Mouse (Mus musculus) liver, postnatal 0 days (tissue): ENCODE measurements around the gene Dagla. TPM values are rescaled to one million over a fixed set of nuclear protein-coding genes. Genes with fewer than 3 reads are reported as not detected.

Experiments used
- ATAC-seq: fragments of 200-750 bp; cut with Nextera tagmentation; 2 replicates; pipeline ENCODE4 v1.8.0; 2017; ENCODE audit warnings: mild to moderate bottlenecking, moderate library complexity
- DNase-seq: peaks from one replicate; pipeline ENCODE4 v3.0.0-alpha.2; 2016
- H3K27ac ChIP-seq: fragments of 300-500 bp; sonication (generic); 2 replicates; pipeline ENCODE4 v1.5.1; 2014; ENCODE audit warnings: antibody characterized with exemption, moderate library complexity, mild to moderate bottlenecking, low read depth
- H3K27me3 ChIP-seq: fragments of 300-500 bp; sonication (generic); 2 replicates; pipeline ENCODE4 v1.6.1; 2014; ENCODE audit warnings: low read length, control low read depth, mixed read lengths; ENCODE audit not compliant: insufficient read depth
- H3K36me3 ChIP-seq: fragments of 300-500 bp; sonication (generic); replicated peaks from 2 replicates; pipeline ENCODE4 v1.6.1; 2014; ENCODE audit warnings: mild to moderate bottlenecking, control low read depth, low read length, moderate library complexity, mixed read lengths; ENCODE audit not compliant: insufficient read depth
- H3K4me1 ChIP-seq: fragments of 300-500 bp; sonication (generic); 2 replicates; pipeline ENCODE4 v1.6.1; 2014; ENCODE audit warnings: antibody characterized with exemption, mild to moderate bottlenecking, control low read depth; ENCODE audit not compliant: insufficient read depth
- H3K4me2 ChIP-seq: fragments of 300-500 bp; sonication (generic); 2 replicates; pipeline ENCODE4 v1.6.1; 2014; ENCODE audit warnings: low read depth, mild to moderate bottlenecking, low read length, moderate library complexity, mixed read lengths
- H3K4me3 ChIP-seq: fragments of 300-500 bp; sonication (generic); 2 replicates; pipeline ENCODE4 v1.5.1; 2014; ENCODE audit warnings: low read depth, low read length
- H3K9ac ChIP-seq: fragments of 300-500 bp; sonication (generic); replicated peaks from 2 replicates; pipeline ENCODE4 v1.6.1; 2014; ENCODE audit warnings: mild to moderate bottlenecking, moderate library complexity
- H3K9me3 ChIP-seq: fragments of 300-500 bp; sonication (generic); 2 replicates; pipeline ENCODE4 v1.6.1; 2016; ENCODE audit warnings: mild to moderate bottlenecking, control low read depth, low read length, mixed read lengths
- CTCF ChIP-seq: sonication (generic); IDR thresholded peaks from 2 replicates; pipeline ENCODE4 v1.5.1; 2016; ENCODE audit warnings: antibody characterized with exemption, low read depth
- EP300 ChIP-seq: IDR thresholded peaks from 2 replicates; pipeline ENCODE4 v1.6.1; 2016; ENCODE audit warnings: antibody characterized with exemption, low read depth, mild to moderate bottlenecking
- WGBS: fragments of 180-500 bp; shearing (Covaris S2); extraction: QIAGEN DNeasy Blood & Tissue Kit; methylation state at CpG from one replicate; pipeline ENCODE4 v1.1.7; 2014; ENCODE audit not compliant: insufficient replicate concordance; 5-methylcytosine and 5-hydroxymethylcytosine counted together
- polyA plus RNA-seq: library from polyadenylated mRNA; unstranded; fragments of >200 nt; fragmentation: Nextera tagmentation; extraction: Ambion mirVana; gene quantifications from 2 replicates; pipeline ENCODE4 v1.2.1, GENCODE M21; 2015

The Dagla gene
- polyA plus RNA-seq, 1 experiment from 2014 or later: 0.21 TPM

GRCm38 (mm10) chr19:10232327-10233017, 72.2 kb downstream of the Dagla start:
- H3K4me1 ChIP-seq: peaks cover 10% of the 10 kb centered on the region
- H3K36me3 ChIP-seq: no peaks in the 10 kb centered on the region
- no peak overlapping the region for H3K4me2 ChIP-seq
- H3K27me3 ChIP-seq: no peaks in the 10 kb centered on the region
- TF ChIP-seq EP300: no peak
- TF ChIP-seq CTCF: no peak
- WGBS: 61% methylated on average over 9 of the region's 9 CpGs
- DNase-seq (no peak), ATAC-seq (no peak)
- H3K27ac ChIP-seq: no peak overlapping the region
- H3K4me3 ChIP-seq: no peak overlapping the region
- H3K9ac ChIP-seq: no peak overlapping the region
- no peaks in the 10 kb centered on the region for H3K9me3 ChIP-seq

GRCm38 (mm10) chr19:10231871-10232270, 72.8 kb downstream of the Dagla start:
- no peaks in the 10 kb centered on the region for H3K36me3 ChIP-seq
- no peak overlapping the region for H3K4me3 ChIP-seq
- no peaks in the 10 kb centered on the region for H3K27me3 ChIP-seq
- ATAC-seq (no peak), DNase-seq (no peak)
- H3K4me1 ChIP-seq: peaks cover 10% of the 10 kb centered on the region
- no peaks in the 10 kb centered on the region for H3K9me3 ChIP-seq
- H3K4me2 ChIP-seq: no peak overlapping the region
- H3K27ac ChIP-seq: no peak overlapping the region
- no peak overlapping the region for H3K9ac ChIP-seq
- no peak for TF ChIP-seq CTCF
- TF ChIP-seq EP300: no peak
- 38% methylated on average over 5 of the region's 5 CpGs for WGBS

DNA sequence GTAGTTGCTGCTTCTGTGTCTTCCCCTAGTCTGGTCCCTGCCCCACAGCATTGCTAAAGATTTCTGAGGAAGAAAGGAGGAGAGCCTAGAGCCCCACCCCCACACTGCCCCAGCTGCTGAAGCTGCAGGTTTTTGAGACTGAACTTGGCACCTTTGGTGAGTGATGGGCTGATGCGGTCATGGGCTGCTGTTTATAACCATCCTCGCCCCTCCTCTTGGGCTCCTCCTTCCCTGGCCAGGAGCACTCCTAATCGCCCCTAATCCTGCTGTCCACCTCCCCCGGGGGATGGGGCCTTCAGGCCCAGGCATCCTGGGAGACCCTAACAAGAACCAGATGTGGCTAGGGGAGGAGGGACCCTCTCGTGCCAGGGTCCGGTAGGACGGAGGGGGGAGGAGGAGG, 73.7 kb downstream of the Dagla start:
- peaks cover 12% of the 10 kb centered on the region for H3K4me1 ChIP-seq
- WGBS: 58% methylated on average over 7 of the region's 7 CpGs
- no peak overlapping the region for H3K27ac ChIP-seq
- ATAC-seq: no peak
- no peak overlapping the region for H3K4me3 ChIP-seq
- TF ChIP-seq EP300 (no peak), CTCF (no peak)
- H3K36me3 ChIP-seq: no peaks in the 10 kb centered on the region
- no peaks in the 10 kb centered on the region for H3K9me3 ChIP-seq
- no peak overlapping the region for H3K4me2 ChIP-seq
- DNase-seq: no peak
- no peak overlapping the region for H3K9ac ChIP-seq
- no peaks in the 10 kb centered on the region for H3K27me3 ChIP-seq

- no peaks in the 10 kb centered on the region for H3K27me3 ChIP-seq
- TF ChIP-seq CTCF (no peak), EP300 (no peak)
- H3K27ac ChIP-seq: 0 out of 2 replicates have a peak overlapping the region, but pooled peaks have one; percentile 8
- WGBS: 42% methylated on average over 4 of the region's 4 CpGs
- H3K9me3 ChIP-seq: no peaks in the 10 kb centered on the region
- H3K4me1 ChIP-seq: peaks cover 13% of the 10 kb centered on the region
- H3K9ac ChIP-seq: no peak overlapping the region
- H3K4me2 ChIP-seq: 0 out of 2 replicates have a peak overlapping the region, but pooled peaks have one; percentile 13
- H3K36me3 ChIP-seq: no peaks in the 10 kb centered on the region
- DNase-seq (peak; percentile 55), ATAC-seq (peak; percentile 35; the same call in 1 of the 2 replicates)
- H3K4me3 ChIP-seq: no peak overlapping the region
These were observed 78.9 kb downstream of the Dagla start for GRCm38 (mm10) chr19:10225767-10226166.

DNA sequence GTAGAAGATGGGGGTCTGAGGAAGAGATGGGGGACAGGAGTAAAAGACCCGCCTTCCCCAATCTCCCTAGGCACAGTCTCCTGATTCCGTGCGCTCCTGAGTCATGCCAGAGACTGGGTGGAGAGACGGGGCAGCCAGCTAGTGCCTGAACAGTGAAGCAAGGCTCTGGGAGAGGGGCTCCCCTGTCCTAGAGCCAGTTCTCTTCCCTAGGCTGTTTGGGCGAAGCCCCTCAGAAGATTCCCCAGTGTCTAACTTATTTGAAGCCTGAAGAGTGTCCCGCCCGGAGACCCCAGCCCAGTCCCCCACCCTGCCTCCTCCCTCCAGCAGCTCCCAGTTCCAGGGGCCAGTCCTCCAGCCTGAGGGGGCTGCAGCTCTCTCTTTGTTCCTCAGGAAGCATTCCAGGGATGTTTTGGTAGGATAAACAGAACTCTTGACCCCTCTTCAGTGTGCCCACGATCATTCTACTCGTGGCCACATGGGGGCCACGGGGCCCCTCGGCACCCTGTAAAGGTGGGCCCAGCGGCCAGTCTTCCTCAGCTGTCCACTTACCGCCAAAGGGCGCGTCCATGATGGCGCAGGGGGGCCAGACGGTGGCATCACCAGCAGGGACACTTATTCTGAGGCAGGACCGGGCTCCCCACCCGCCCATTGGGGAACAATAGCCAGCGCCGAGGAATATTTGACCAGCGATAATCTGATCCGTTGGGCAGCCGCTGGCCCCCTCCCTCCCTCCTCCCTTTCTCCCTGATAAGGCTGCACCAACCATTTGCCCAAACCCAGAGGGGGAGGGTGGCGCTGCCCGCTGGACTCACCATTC, 79.8 kb downstream of the Dagla start:
- ATAC-seq: peak; percentile 18; the same call in 1 of the 2 replicates
- no peaks in the 10 kb centered on the region for H3K36me3 ChIP-seq
- H3K4me2 ChIP-seq: 0 out of 2 replicates have a peak overlapping the region, but pooled peaks have one; percentile 13
- H3K9ac ChIP-seq: no peak overlapping the region
- no peaks in the 10 kb centered on the region for H3K27me3 ChIP-seq
- no peak overlapping the region for H3K27ac ChIP-seq
- DNase-seq: no peak
- no peak for TF ChIP-seq CTCF
- TF ChIP-seq EP300: no peak
- H3K4me1 ChIP-seq: peaks cover 13% of the 10 kb centered on the region
- no peak overlapping the region for H3K4me3 ChIP-seq
- WGBS: 47% methylated on average over 26 of the region's 26 CpGs
- no peaks in the 10 kb centered on the region for H3K9me3 ChIP-seq

GRCm38 (mm10) chr19:10223561-10223960, 81.1 kb downstream of the Dagla start:
- Histone ChIP-seq H3K27ac (no peak overlapping the region), H3K36me3 (peaks cover 2% of the 10 kb centered on the region; the same call in 1 of the 2 replicates), H3K9me3 (no peaks in the 10 kb centered on the region), H3K4me1 (peaks cover 13% of the 10 kb centered on the region), H3K9ac (no peak overlapping the region), H3K27me3 (no peaks in the 10 kb centered on the region), H3K4me3 (no peak overlapping the region), H3K4me2 (no peak overlapping the region)
- 55% methylated on average over 4 of the region's 4 CpGs for WGBS
- TF ChIP-seq CTCF (no peak), EP300 (no peak)
- DNase-seq (no peak), ATAC-seq (no peak)
